ENCODE assay signal across 9 mouse cellular contexts in the genomic region with DNA sequence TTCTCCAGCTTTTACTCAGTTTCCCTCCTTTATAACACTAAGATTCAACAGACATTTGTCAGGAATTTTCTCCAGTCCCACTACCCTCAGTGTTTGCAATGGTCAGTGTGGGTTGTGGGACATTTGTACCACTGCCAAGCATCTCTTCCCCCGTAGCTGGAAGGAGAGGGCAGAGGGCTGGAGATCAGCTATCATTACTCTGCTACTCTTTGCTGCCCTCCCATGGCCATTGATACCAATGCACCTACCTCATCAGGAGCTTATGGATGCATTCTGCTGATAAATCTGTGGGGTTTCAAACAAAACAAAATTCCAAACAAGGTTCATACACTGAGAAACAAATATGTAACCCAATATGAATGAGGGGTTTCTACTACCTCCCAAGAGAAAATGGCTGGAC. TPM values are rescaled to one million over a fixed set of nuclear protein-coding genes. Genes with fewer than 3 reads are reported as not detected.
DNase-seq lines count a peak whose midpoint lies in the region; ATAC-seq lines count a peak whose summit lies in the region.
"Had no signal": no experiment of that assay in that cellular context is flagged by ENCODE, and none has a peak within 500 bp of the region (broad histone marks: within the 10 kb centered on the region; RNA-seq: fewer than 3 reads in every experiment).

No protein-coding gene starts in this region.

- no peaks in the 10 kb centered on the region for H3K4me1 ChIP-seq in hindbrain, embryonic 10.5 days (replicated peaks)
- H3K4me1 ChIP-seq in hindbrain, embryonic 16.5 days (ENCODE audit: control insufficient read depth, insufficient read depth, low read depth, low read length) = no peaks in the 10 kb centered on the region
- H3K4me1 ChIP-seq in hindbrain, embryonic 12.5 days = no peaks in the 10 kb centered on the region
- no peaks in the 10 kb centered on the region for H3K4me1 ChIP-seq in midbrain, embryonic 11.5 days (ENCODE audit: control insufficient read depth, insufficient read depth, low read length)
- H3K4me1 ChIP-seq: limb, embryonic 13.5 days had no signal

- no peak for ATAC-seq in hindbrain, embryonic 16.5 days
- peak; percentile 69; the same call in 1 of the 2 replicates for ATAC-seq in hindbrain, embryonic 12.5 days (ENCODE audit: low FRiP score)
- peak; percentile 69 for ATAC-seq in midbrain, embryonic 11.5 days (ENCODE audit: low FRiP score)

- no peak overlapping the region for H3K4me3 ChIP-seq in hindbrain, embryonic 10.5 days
- no peak overlapping the region for H3K4me3 ChIP-seq in hindbrain, embryonic 16.5 days (ENCODE audit: low read length)
- H3K4me3 ChIP-seq in hindbrain, embryonic 12.5 days = no peak overlapping the region
- no peak overlapping the region for H3K4me3 ChIP-seq in midbrain, embryonic 11.5 days (ENCODE audit: low read depth, low read length)
- H3K4me3 ChIP-seq: limb, embryonic 13.5 days had no signal

- no peaks in the 10 kb centered on the region for H3K9me3 ChIP-seq in hindbrain, embryonic 10.5 days
- no peaks in the 10 kb centered on the region for H3K9me3 ChIP-seq in hindbrain, embryonic 16.5 days (ENCODE audit: control insufficient read depth, low read length)
- H3K9me3 ChIP-seq in hindbrain, embryonic 12.5 days (replicated peaks) = no peaks in the 10 kb centered on the region
- H3K9me3 ChIP-seq in midbrain, embryonic 11.5 days (ENCODE audit: control insufficient read depth, low read length) = no peaks in the 10 kb centered on the region

- 29% methylated on average over 1 of the region's 1 CpGs for WGBS in hindbrain, embryonic 10.5 days
- WGBS in hindbrain, embryonic 16.5 days = 10% methylated on average over 1 of the region's 1 CpGs
- 13% methylated on average over 1 of the region's 1 CpGs for WGBS in hindbrain, embryonic 12.5 days
- 36% methylated on average over 1 of the region's 1 CpGs for WGBS in midbrain, embryonic 11.5 days

- DNase-seq in hindbrain, embryonic 10.5 days (ENCODE audit: low spot score) = peak; percentile 42
- DNase-seq in R1 (ENCODE audit: low read depth, low spot score) = peak; percentile 52
- peak; percentile 72 for DNase-seq in embryo, embryonic 10.5 days (ENCODE audit: low spot score)
- peak; percentile 54 to 63 for DNase-seq in left cerebral cortex, adult 18-20 months (ENCODE audit: low spot score in 2 of 2)
- no peak for DNase-seq in midbrain, embryonic 11.5 days (ENCODE audit: low spot score, missing footprints)
- peak; percentile 15 for DNase-seq in yolk sac, embryonic 10.5 days (ENCODE audit: low spot score)

- H3K36me3 ChIP-seq in hindbrain, embryonic 10.5 days = no peaks in the 10 kb centered on the region
- no peaks in the 10 kb centered on the region for H3K36me3 ChIP-seq in hindbrain, embryonic 16.5 days (ENCODE audit: control insufficient read depth, insufficient read depth, low read length)
- no peaks in the 10 kb centered on the region for H3K36me3 ChIP-seq in hindbrain, embryonic 12.5 days
- no peaks in the 10 kb centered on the region for H3K36me3 ChIP-seq in midbrain, embryonic 11.5 days (ENCODE audit: control insufficient read depth, insufficient read depth, low read length)
- H3K36me3 ChIP-seq: limb, embryonic 13.5 days had no signal

- H3K9ac ChIP-seq in hindbrain, embryonic 16.5 days (ENCODE audit: low read depth, low read length) = no peak overlapping the region
- no peak overlapping the region for H3K9ac ChIP-seq in hindbrain, embryonic 12.5 days
- H3K9ac ChIP-seq in midbrain, embryonic 11.5 days (ENCODE audit: low read length) = no peak overlapping the region
- H3K9ac ChIP-seq: limb, embryonic 13.5 days had no signal

- H3K27ac ChIP-seq in hindbrain, embryonic 10.5 days = no peak overlapping the region
- no peak overlapping the region for H3K27ac ChIP-seq in hindbrain, embryonic 16.5 days (ENCODE audit: low read depth, low read length)
- H3K27ac ChIP-seq in hindbrain, embryonic 12.5 days = no peak overlapping the region
- no peak overlapping the region for H3K27ac ChIP-seq in midbrain, embryonic 11.5 days (ENCODE audit: low read depth, low read length)
- H3K27ac ChIP-seq: limb, embryonic 13.5 days had no signal

- no peak overlapping the region for H3K4me2 ChIP-seq in hindbrain, embryonic 16.5 days (ENCODE audit: low read length)
- H3K4me2 ChIP-seq in hindbrain, embryonic 12.5 days (replicated peaks) = no peak overlapping the region
- H3K4me2 ChIP-seq in midbrain, embryonic 11.5 days = no peak overlapping the region
- H3K4me2 ChIP-seq: limb, embryonic 13.5 days had no signal

- no peaks in the 10 kb centered on the region for H3K27me3 ChIP-seq in hindbrain, embryonic 10.5 days (ENCODE audit: insufficient read depth, poor library complexity, severe bottlenecking)
- no peaks in the 10 kb centered on the region for H3K27me3 ChIP-seq in hindbrain, embryonic 16.5 days (replicated peaks; ENCODE audit: control insufficient read depth, insufficient read depth, low read length)
- no peaks in the 10 kb centered on the region for H3K27me3 ChIP-seq in hindbrain, embryonic 12.5 days
- no peaks in the 10 kb centered on the region for H3K27me3 ChIP-seq in midbrain, embryonic 11.5 days (ENCODE audit: control insufficient read depth, insufficient read depth, low read length)
- H3K27me3 ChIP-seq: limb, embryonic 13.5 days had no signal

RNA-seq across cellular contexts. Expression of gene Olfml1, which starts 40.9 kb away (rescaled TPM):
- polyA plus RNA-seq in hindbrain, embryonic 10.5 days (2016; fragmentation: Nextera tagmentation; extraction: Ambion mirVana) = 5.6 and 8.1 TPM in 2 replicates
- 4.8 TPM in 2 replicates for polyA plus RNA-seq in hindbrain, embryonic 16.5 days (2015; fragmentation: Nextera tagmentation; extraction: Ambion mirVana)
- polyA plus RNA-seq in hindbrain, embryonic 12.5 days (2016; fragmentation: Nextera tagmentation; extraction: Ambion mirVana) = 14.7 and 15.2 TPM in 2 replicates
- total RNA-seq in left cerebral cortex, adult 18-20 months (2021) = 10 to 100 TPM; 10.3 to 10.8 TPM
- 6.8 and 8.2 TPM in 2 replicates for polyA plus RNA-seq in midbrain, embryonic 11.5 days (2014; fragmentation: Nextera tagmentation; extraction: Ambion mirVana)
